Mouse (Mus musculus) spleen, postnatal 10 days (tissue): ENCODE measurements around the gene Syt12.

Source experiments
- DNase-seq, 2 experiments: peaks; one replicate each; pipeline ENCODE4 v3.0.0; 2021 to 2022; ENCODE audit warnings: low spot score in 2 of 2

The Syt12 gene

DNA sequence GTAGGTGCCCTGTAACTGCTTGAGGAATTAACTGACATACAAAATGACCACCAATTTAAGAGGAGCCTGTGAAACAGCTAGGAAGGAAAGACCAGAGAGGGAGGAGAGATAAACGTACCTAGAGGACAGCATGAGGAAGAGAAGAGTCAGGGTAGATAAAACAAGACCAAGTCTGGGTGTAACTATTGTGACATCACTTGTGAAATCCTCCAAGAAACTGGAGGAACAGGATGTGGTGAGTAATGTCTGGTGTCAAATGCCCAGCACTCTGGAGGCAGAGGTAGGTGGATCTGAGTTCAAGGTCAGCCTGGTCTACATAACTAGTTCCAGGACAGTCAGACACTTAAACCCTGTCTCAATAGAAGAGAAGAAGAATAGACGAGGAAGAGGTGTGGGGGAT lies 68.2 kb downstream of the Syt12 start:
- no peak for DNase-seq

DNA sequence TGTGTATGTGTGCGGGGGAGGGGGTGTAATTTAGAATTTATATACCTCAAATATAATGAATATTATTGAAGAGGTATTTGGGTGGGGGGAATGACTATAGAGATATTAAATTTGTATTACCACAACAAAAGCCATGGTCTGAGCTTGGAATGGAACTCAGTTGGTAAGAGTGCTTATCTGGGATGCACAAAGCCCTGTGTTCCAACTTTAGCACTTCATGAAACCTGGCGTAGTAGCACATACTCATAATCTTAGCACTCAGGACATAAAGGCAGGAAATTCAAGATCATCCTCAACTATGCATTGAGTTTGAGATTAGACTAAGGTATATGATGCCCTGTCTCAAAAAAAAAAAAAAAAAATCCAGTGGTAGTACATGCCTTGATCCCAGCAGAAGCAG lies 72.4 kb downstream of the Syt12 start:
- DNase-seq, result no peak

- DNase-seq, result no peak
Measured at GRCm38 (mm10) chr19:4398959-4399358, 78.3 kb downstream of the Syt12 start.

GRCm38 (mm10) chr19:4398630-4398948 lies 78.7 kb downstream of the Syt12 start:
- no peak for DNase-seq

DNA sequence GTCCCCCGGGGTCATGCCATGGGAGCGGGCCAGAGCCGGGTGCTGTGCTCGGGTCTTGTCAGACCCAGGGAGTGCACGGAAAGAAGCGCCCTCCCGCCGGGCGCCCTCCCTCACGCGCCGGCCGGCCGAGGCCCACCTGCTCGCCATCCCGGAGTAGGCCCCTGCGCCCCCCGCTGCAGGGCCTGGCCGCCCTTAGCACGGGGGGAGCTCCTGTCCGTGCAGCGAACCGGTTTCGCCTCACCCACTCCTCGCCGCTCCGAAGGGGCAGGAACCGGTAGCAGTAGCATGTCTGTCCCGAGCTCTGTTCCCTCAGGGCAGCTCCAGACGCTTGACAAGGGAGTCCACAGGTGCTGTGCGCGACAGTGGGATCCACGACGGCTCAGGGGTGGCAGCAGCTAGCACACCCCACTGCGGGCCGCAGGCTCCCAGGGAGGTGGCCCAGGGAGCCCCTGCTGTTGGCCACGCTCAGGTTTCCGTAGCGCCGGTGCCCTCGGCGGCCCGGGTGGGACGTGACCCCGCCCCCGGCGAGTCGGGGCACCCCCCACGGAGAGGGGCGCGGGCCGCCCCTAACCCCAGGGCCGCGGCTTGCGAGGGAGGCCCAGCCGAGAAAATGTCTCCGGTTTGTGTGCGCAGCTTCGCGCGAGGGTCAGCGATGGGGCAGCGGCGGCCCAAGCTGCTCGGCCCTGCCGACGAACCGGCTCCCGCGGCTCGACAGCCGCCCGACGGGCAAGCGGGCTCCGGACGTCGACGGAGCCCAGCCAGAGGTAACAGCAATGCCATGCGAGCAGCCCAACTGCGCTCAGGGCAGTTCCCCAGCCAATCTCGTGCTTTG lies 79.2 kb downstream of the Syt12 start, which contains the start of gene Kdm2a:
TSS of gene Kdm2a (minus strand) at position 488 of the 832 bp plus-strand sequence.
- DNase-seq, result peak; percentile 65 to 75

GRCm38 (mm10) chr19:4396998-4397797 lies 80.0 kb downstream of the Syt12 start:
- DNase-seq, result peak; percentile 89 to 98

- peak; percentile 63 to 73 for DNase-seq
Measured at GRCm38 (mm10) chr19:4396081-4396997, 80.9 kb downstream of the Syt12 start.
